Mouse (Mus musculus) neural tube, embryonic 14.5 days (tissue): ENCODE results near the gene Chst15. TPM values are rescaled to one million over a fixed set of nuclear protein-coding genes. Genes with fewer than 3 reads are reported as not detected.

Source experiments
- ATAC-seq: fragments of 200-750 bp; cut with Nextera tagmentation; 2 replicates; pipeline ENCODE4 v1.8.0; 2017; ENCODE audit warnings: low read depth, mild to moderate bottlenecking, moderate TSS enrichment, moderate library complexity
- H3K27ac ChIP-seq: fragments of 300-500 bp; sonication (generic); 2 replicates; pipeline ENCODE4 v1.5.1; 2014; ENCODE audit warnings: low read depth, mild to moderate bottlenecking, control low read depth, low read length, moderate library complexity, mixed read lengths
- H3K27me3 ChIP-seq: fragments of 300-500 bp; sonication (generic); 2 replicates; pipeline ENCODE4 v1.6.1; 2014; ENCODE audit warnings: low read length; ENCODE audit not compliant: control insufficient read depth, insufficient read depth
- H3K36me3 ChIP-seq: fragments of 300-500 bp; sonication (generic); 2 replicates; pipeline ENCODE4 v1.6.1; 2014; ENCODE audit warnings: low read length, mixed read lengths; ENCODE audit not compliant: control insufficient read depth, insufficient read depth
- H3K4me1 ChIP-seq: fragments of 300-500 bp; sonication (generic); 2 replicates; pipeline ENCODE4 v1.6.1; 2014; ENCODE audit warnings: low read length; ENCODE audit not compliant: control insufficient read depth, insufficient read depth
- H3K4me2 ChIP-seq: fragments of 300-500 bp; sonication (generic); 2 replicates; pipeline ENCODE4 v1.6.1; 2014; ENCODE audit warnings: mild to moderate bottlenecking, low read depth, low read length, control low read depth
- H3K4me3 ChIP-seq: fragments of 300-500 bp; sonication (generic); 2 replicates; pipeline ENCODE4 v1.5.1; 2014; ENCODE audit warnings: low read depth, low read length, control low read depth, mixed read lengths
- H3K9ac ChIP-seq: fragments of 300-500 bp; sonication (generic); replicated peaks from 2 replicates; pipeline ENCODE4 v1.6.1; 2014; ENCODE audit warnings: low read depth, mild to moderate bottlenecking, control low read depth, low read length, mixed read lengths
- H3K9me3 ChIP-seq: fragments of 300-500 bp; sonication (generic); 2 replicates; pipeline ENCODE4 v1.6.1; 2016; ENCODE audit warnings: low read length; ENCODE audit not compliant: control insufficient read depth
- WGBS: fragments of 180-500 bp; shearing (Covaris S2); extraction: QIAGEN DNeasy Blood & Tissue Kit; methylation state at CpG from one replicate; pipeline ENCODE4 v1.1.7; 2014; 5-methylcytosine and 5-hydroxymethylcytosine counted together
- polyA plus RNA-seq: library from polyadenylated mRNA; unstranded; fragments of >200 nt; fragmentation: Nextera tagmentation; extraction: Ambion mirVana; gene quantifications from 2 replicates; pipeline ENCODE4 v1.2.1, GENCODE M21; 2014

The Chst15 gene
- polyA plus RNA-seq, 1 experiment from 2014 or later: 16.7 TPM

DNA sequence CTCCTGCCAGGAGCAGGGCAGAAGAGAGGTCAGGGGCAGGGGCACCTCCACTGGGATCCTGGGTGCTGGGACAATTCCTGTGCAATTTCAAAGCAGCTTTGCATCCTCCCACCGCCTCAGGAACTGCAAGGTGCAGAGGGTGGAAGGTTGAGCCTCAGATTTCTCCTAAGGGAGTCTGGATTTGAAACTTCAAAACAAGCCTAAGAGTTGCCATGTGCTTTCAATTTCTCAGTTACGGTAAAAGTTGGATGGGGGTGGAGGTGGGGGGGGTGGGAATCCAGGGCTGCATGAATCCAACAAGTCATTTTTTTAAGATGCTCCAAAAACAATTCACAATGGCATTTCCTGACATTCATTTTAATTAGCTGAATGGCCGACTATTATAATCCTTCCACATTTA is 129.6 kb downstream of the Chst15 start:
- Histone ChIP-seq H3K27ac (no peak overlapping the region), H3K4me3 (no peak overlapping the region), H3K4me1 (peaks cover 7% of the 10 kb centered on the region; the same call in 1 of the 2 replicates), H3K27me3 (no peaks in the 10 kb centered on the region), H3K9ac (no peak overlapping the region), H3K9me3 (no peaks in the 10 kb centered on the region), H3K4me2 (no peak overlapping the region), H3K36me3 (no peaks in the 10 kb centered on the region)
- ATAC-seq: no peak
- 71% methylated on average over 3 of the region's 3 CpGs for WGBS

Other genes with a start within 250 kb of the Chst15 start
- gene Cpxm2, start 162.5 kb downstream of the Chst15 start, polyA plus RNA-seq: 0.79 and 2.4 TPM in 2 replicates